In the genomic region with DNA sequence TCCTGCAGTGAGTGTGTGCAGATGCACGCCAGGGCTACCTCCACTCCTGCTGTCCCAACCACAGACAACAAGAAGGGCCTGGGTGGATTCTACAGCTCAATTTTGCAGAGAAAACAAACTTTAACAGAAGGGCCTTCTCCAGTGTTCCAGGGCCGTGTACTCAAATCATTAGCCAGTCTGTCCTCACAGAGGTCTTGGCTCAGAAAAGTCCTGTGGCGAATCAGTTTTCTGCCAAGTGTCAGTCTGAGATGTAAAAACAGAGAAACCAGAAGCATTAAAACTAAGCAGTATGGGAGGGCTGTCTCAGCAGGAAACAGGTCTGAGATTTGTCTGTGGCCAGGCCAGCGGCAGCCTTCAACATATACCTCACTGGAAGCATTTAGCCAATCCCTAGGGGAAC, we compare ENCODE assay signal across 16 mouse cellular contexts. TPM values are rescaled to one million over a fixed set of nuclear protein-coding genes. Genes with fewer than 3 reads are reported as not detected.
DNase-seq lines count a peak whose midpoint lies in the region; ATAC-seq and TF ChIP-seq lines count a peak whose summit lies in the region.
"Had no signal": no experiment of that assay in that cellular context is flagged by ENCODE, and none has a peak within 500 bp of the region (broad histone marks: within the 10 kb centered on the region; RNA-seq: fewer than 3 reads in every experiment).

No protein-coding gene starts in this region.

- no peaks in the 10 kb centered on the region for H3K9me3 ChIP-seq in forebrain, embryonic 12.5 days
- no peaks in the 10 kb centered on the region for H3K9me3 ChIP-seq in forebrain, embryonic 16.5 days (ENCODE audit: control insufficient read depth, low read length)
- no peaks in the 10 kb centered on the region for H3K9me3 ChIP-seq in midbrain, embryonic 10.5 days (replicated peaks)
- H3K9me3 ChIP-seq in midbrain, embryonic 13.5 days: no peaks in the 10 kb centered on the region
- no peaks in the 10 kb centered on the region for H3K9me3 ChIP-seq in embryonic facial prominence, embryonic 14.5 days (ENCODE audit: control insufficient read depth, low read length)
- H3K9me3 ChIP-seq in limb, embryonic 14.5 days (ENCODE audit: control insufficient read depth, low read length): no peaks in the 10 kb centered on the region
- H3K9me3 ChIP-seq: liver, embryonic 12.5 days had no signal

- no peaks in the 10 kb centered on the region for H3K27me3 ChIP-seq in forebrain, embryonic 12.5 days
- H3K27me3 ChIP-seq in forebrain, embryonic 16.5 days (replicated peaks; ENCODE audit: control insufficient read depth, insufficient read depth, low read length): no peaks in the 10 kb centered on the region
- no peaks in the 10 kb centered on the region for H3K27me3 ChIP-seq in midbrain, embryonic 10.5 days (ENCODE audit: low read depth, poor library complexity, severe bottlenecking)
- no peaks in the 10 kb centered on the region for H3K27me3 ChIP-seq in midbrain, embryonic 13.5 days
- no peaks in the 10 kb centered on the region for H3K27me3 ChIP-seq in embryonic facial prominence, embryonic 14.5 days (replicated peaks; ENCODE audit: control insufficient read depth, insufficient read depth, low read length)
- no peaks in the 10 kb centered on the region for H3K27me3 ChIP-seq in limb, embryonic 14.5 days (ENCODE audit: control insufficient read depth, insufficient read depth, low read length)

- no peak for DNase-seq in midbrain, embryonic 10.5 days (ENCODE audit: low spot score)
- peak; percentile 41 for DNase-seq in embryonic facial prominence, embryonic 14.5 days (ENCODE audit: low spot score)
- no peak for DNase-seq in limb, embryonic 14.5 days (ENCODE audit: low spot score)
- no peak for DNase-seq in frontal cortex, adult 2 months (ENCODE audit: extremely low spot score in 1 of 2, low spot score in 1 of 2)
- DNase-seq in spleen, postnatal 14 days (ENCODE audit: low spot score in 2 of 2): no peak
- DNase-seq: adrenal gland, adult 2 months; gastrocnemius, postnatal 25 days; kidney, adult 2 months; lung, postnatal 36 days; right cerebral cortex, postnatal 4 days had no signal

- no peak overlapping the region for H3K4me3 ChIP-seq in forebrain, embryonic 12.5 days (replicated peaks)
- H3K4me3 ChIP-seq in forebrain, embryonic 16.5 days (replicated peaks; ENCODE audit: low read length): no peak overlapping the region
- H3K4me3 ChIP-seq in midbrain, embryonic 10.5 days: no peak overlapping the region
- H3K4me3 ChIP-seq in midbrain, embryonic 13.5 days (replicated peaks): no peak overlapping the region
- no peak overlapping the region for H3K4me3 ChIP-seq in embryonic facial prominence, embryonic 14.5 days (ENCODE audit: low read depth, low read length)
- no peak overlapping the region for H3K4me3 ChIP-seq in limb, embryonic 14.5 days (replicated peaks; ENCODE audit: low read length)
- H3K4me3 ChIP-seq: liver, embryonic 12.5 days had no signal

- H3K27ac ChIP-seq in forebrain, embryonic 12.5 days: 0 out of 2 replicates have a peak overlapping the region, but pooled peaks have one; percentile 9
- H3K27ac ChIP-seq in forebrain, embryonic 16.5 days (ENCODE audit: low read length): no peak overlapping the region
- peak overlapping the region; percentile 10; the same call in 1 of the 2 replicates for H3K27ac ChIP-seq in midbrain, embryonic 10.5 days (replicated peaks)
- no peak overlapping the region for H3K27ac ChIP-seq in midbrain, embryonic 13.5 days
- peak overlapping the region; percentile 49; the same call in 1 of the 2 replicates for H3K27ac ChIP-seq in embryonic facial prominence, embryonic 14.5 days (replicated peaks; ENCODE audit: low read depth, low read length)
- H3K27ac ChIP-seq in limb, embryonic 14.5 days (replicated peaks; ENCODE audit: low read depth, low read length): 0 out of 2 replicates have a peak overlapping the region, but pooled peaks have one; percentile 11
- H3K27ac ChIP-seq: liver, embryonic 12.5 days; stomach, postnatal 0 days had no signal

- H3K36me3 ChIP-seq in forebrain, embryonic 12.5 days (replicated peaks): no peaks in the 10 kb centered on the region
- H3K36me3 ChIP-seq in forebrain, embryonic 16.5 days (ENCODE audit: control insufficient read depth, insufficient read depth): no peaks in the 10 kb centered on the region
- H3K36me3 ChIP-seq in midbrain, embryonic 10.5 days: no peaks in the 10 kb centered on the region
- no peaks in the 10 kb centered on the region for H3K36me3 ChIP-seq in midbrain, embryonic 13.5 days
- no peaks in the 10 kb centered on the region for H3K36me3 ChIP-seq in embryonic facial prominence, embryonic 14.5 days (ENCODE audit: control insufficient read depth, insufficient read depth, low read length)
- H3K36me3 ChIP-seq in limb, embryonic 14.5 days (ENCODE audit: control insufficient read depth, insufficient read depth, low read length): no peaks in the 10 kb centered on the region
- H3K36me3 ChIP-seq: liver, embryonic 12.5 days had no signal

- no peak overlapping the region for H3K9ac ChIP-seq in forebrain, embryonic 12.5 days
- no peak overlapping the region for H3K9ac ChIP-seq in forebrain, embryonic 16.5 days (replicated peaks; ENCODE audit: low read depth, low read length)
- H3K9ac ChIP-seq in midbrain, embryonic 13.5 days (replicated peaks): no peak overlapping the region
- H3K9ac ChIP-seq in embryonic facial prominence, embryonic 14.5 days (ENCODE audit: low read depth, low read length): no peak overlapping the region
- no peak overlapping the region for H3K9ac ChIP-seq in limb, embryonic 14.5 days (ENCODE audit: low read depth, low read length, severe bottlenecking)
- H3K9ac ChIP-seq: liver, embryonic 12.5 days had no signal

- TF ChIP-seq POLR2A in limb, embryonic 14.5 days (IDR thresholded peaks at IDR 0.05; ENCODE audit: borderline replicate concordance, extremely low read depth, insufficient read depth, insufficient read length): no peak

- 49% methylated on average over 4 of the region's 4 CpGs for WGBS in forebrain, embryonic 12.5 days
- WGBS in forebrain, embryonic 16.5 days: 31% methylated on average over 4 of the region's 4 CpGs
- 48% methylated on average over 4 of the region's 4 CpGs for WGBS in midbrain, embryonic 10.5 days
- 37% methylated on average over 4 of the region's 4 CpGs for WGBS in midbrain, embryonic 13.5 days
- WGBS in embryonic facial prominence, embryonic 14.5 days: 32% methylated on average over 4 of the region's 4 CpGs
- 29% methylated on average over 4 of the region's 4 CpGs for WGBS in limb, embryonic 14.5 days

- ATAC-seq in forebrain, embryonic 12.5 days (ENCODE audit: low FRiP score): no peak
- ATAC-seq in forebrain, embryonic 16.5 days: no peak
- no peak for ATAC-seq in midbrain, embryonic 13.5 days
- no peak for ATAC-seq in embryonic facial prominence, embryonic 14.5 days (ENCODE audit: low read depth)
- no peak; the same call in 1 of the 2 replicates for ATAC-seq in limb, embryonic 14.5 days (ENCODE audit: low FRiP score, low read depth)
- ATAC-seq: liver, embryonic 12.5 days had no signal

- H3K4me2 ChIP-seq in forebrain, embryonic 12.5 days: no peak overlapping the region
- H3K4me2 ChIP-seq in forebrain, embryonic 16.5 days (ENCODE audit: low read length): no peak overlapping the region
- no peak overlapping the region for H3K4me2 ChIP-seq in midbrain, embryonic 13.5 days (replicated peaks)
- no peak overlapping the region for H3K4me2 ChIP-seq in embryonic facial prominence, embryonic 14.5 days (ENCODE audit: low read depth, low read length)
- no peak overlapping the region for H3K4me2 ChIP-seq in limb, embryonic 14.5 days (replicated peaks; ENCODE audit: low read depth, low read length, severe bottlenecking)
- H3K4me2 ChIP-seq: liver, embryonic 12.5 days had no signal

- H3K4me1 ChIP-seq in forebrain, embryonic 12.5 days: peaks cover 5% of the 10 kb centered on the region; the same call in 1 of the 2 replicates
- H3K4me1 ChIP-seq in forebrain, embryonic 16.5 days (replicated peaks; ENCODE audit: control insufficient read depth, insufficient read depth, low read length): peaks cover 5% of the 10 kb centered on the region; the same call in 1 of the 2 replicates
- H3K4me1 ChIP-seq in midbrain, embryonic 10.5 days: peaks cover 12% of the 10 kb centered on the region
- H3K4me1 ChIP-seq in midbrain, embryonic 13.5 days (replicated peaks): peaks cover 6% of the 10 kb centered on the region; the same call in 1 of the 2 replicates
- peaks cover 13% of the 10 kb centered on the region for H3K4me1 ChIP-seq in embryonic facial prominence, embryonic 14.5 days (ENCODE audit: control insufficient read depth, insufficient read depth, low read length)
- H3K4me1 ChIP-seq in limb, embryonic 14.5 days (ENCODE audit: control insufficient read depth, insufficient read depth, low read length): peaks cover 21% of the 10 kb centered on the region

RNA-seq across cellular contexts. Expression of gene Fgfrl1, which starts 25.9 kb away (rescaled TPM):
- 17.6 and 19.3 TPM in 2 replicates for polyA plus RNA-seq in forebrain, embryonic 12.5 days (2016; fragmentation: Nextera tagmentation; extraction: Ambion mirVana)
- 5.8 and 7.0 TPM in 2 replicates for polyA plus RNA-seq in forebrain, embryonic 16.5 days (2015; fragmentation: Nextera tagmentation; extraction: Ambion mirVana)
- 11.0 and 14.9 TPM in 2 replicates for polyA plus RNA-seq in midbrain, embryonic 10.5 days (2016; fragmentation: Nextera tagmentation; extraction: Ambion mirVana)
- 4.0 and 5.3 TPM in 2 replicates for polyA plus RNA-seq in midbrain, embryonic 13.5 days (2015; fragmentation: Nextera tagmentation; extraction: Ambion mirVana)
- polyA plus RNA-seq in embryonic facial prominence, embryonic 14.5 days (2014; fragmentation: Nextera tagmentation; extraction: Ambion mirVana): 42.3 and 45.1 TPM in 2 replicates
- 119 and 158 TPM in 2 replicates for polyA plus RNA-seq in limb, embryonic 14.5 days (2012; rRNA removed)
- 46.5 and 51.8 TPM in 2 replicates for polyA plus RNA-seq in limb, embryonic 14.5 days (2014; fragmentation: Nextera tagmentation; extraction: Ambion mirVana)
- polyA plus RNA-seq in frontal cortex, adult 2 months (2012; rRNA removed): 38.9 and 42.3 TPM in 2 replicates

RNA-seq across cellular contexts. Expression of gene Slc26a1, which starts 42.7 kb away (rescaled TPM):
- 1.2 TPM in 2 replicates for polyA plus RNA-seq in forebrain, embryonic 12.5 days (2016; fragmentation: Nextera tagmentation; extraction: Ambion mirVana)
- 2.3 and 2.4 TPM in 2 replicates for polyA plus RNA-seq in forebrain, embryonic 16.5 days (2015; fragmentation: Nextera tagmentation; extraction: Ambion mirVana)
- polyA plus RNA-seq in midbrain, embryonic 10.5 days (2016; fragmentation: Nextera tagmentation; extraction: Ambion mirVana): 0.56 and 0.93 TPM in 2 replicates
- polyA plus RNA-seq in midbrain, embryonic 13.5 days (2015; fragmentation: Nextera tagmentation; extraction: Ambion mirVana): 1.7 and 2.6 TPM in 2 replicates
- 1.2 and 1.6 TPM in 2 replicates for polyA plus RNA-seq in embryonic facial prominence, embryonic 14.5 days (2014; fragmentation: Nextera tagmentation; extraction: Ambion mirVana)
- polyA plus RNA-seq in limb, embryonic 14.5 days (2012; rRNA removed): 1.3 and 2.6 TPM in 2 replicates
- 1.1 and 1.4 TPM in 2 replicates for polyA plus RNA-seq in limb, embryonic 14.5 days (2014; fragmentation: Nextera tagmentation; extraction: Ambion mirVana)
- 1.4 and 1.7 TPM in 2 replicates for polyA plus RNA-seq in frontal cortex, adult 2 months (2012; rRNA removed)

RNA-seq across cellular contexts. Expression of gene Dgkq, which starts 48.6 kb away (rescaled TPM):
- 19.7 and 20.7 TPM in 2 replicates for polyA plus RNA-seq in forebrain, embryonic 12.5 days (2016; fragmentation: Nextera tagmentation; extraction: Ambion mirVana)
- 26.5 and 31.9 TPM in 2 replicates for polyA plus RNA-seq in forebrain, embryonic 16.5 days (2015; fragmentation: Nextera tagmentation; extraction: Ambion mirVana)
- 12.8 and 15.1 TPM in 2 replicates for polyA plus RNA-seq in midbrain, embryonic 10.5 days (2016; fragmentation: Nextera tagmentation; extraction: Ambion mirVana)
- polyA plus RNA-seq in midbrain, embryonic 13.5 days (2015; fragmentation: Nextera tagmentation; extraction: Ambion mirVana): 23.7 and 26.6 TPM in 2 replicates
- polyA plus RNA-seq in embryonic facial prominence, embryonic 14.5 days (2014; fragmentation: Nextera tagmentation; extraction: Ambion mirVana): 9.6 and 9.8 TPM in 2 replicates
- 35.3 and 40.5 TPM in 2 replicates for polyA plus RNA-seq in limb, embryonic 14.5 days (2012; rRNA removed)
- 12.5 and 13.3 TPM in 2 replicates for polyA plus RNA-seq in limb, embryonic 14.5 days (2014; fragmentation: Nextera tagmentation; extraction: Ambion mirVana)
- 52.4 and 59.1 TPM in 2 replicates for polyA plus RNA-seq in frontal cortex, adult 2 months (2012; rRNA removed)

RNA-seq across cellular contexts. Expression of gene Rnf212, which starts 56.7 kb away (rescaled TPM):
- 0.29 TPM in 1 of 2 replicates, not detected in the other for polyA plus RNA-seq in forebrain, embryonic 12.5 days (2016; fragmentation: Nextera tagmentation; extraction: Ambion mirVana)
- not detected in 2 replicates for polyA plus RNA-seq in forebrain, embryonic 16.5 days (2015; fragmentation: Nextera tagmentation; extraction: Ambion mirVana)
- polyA plus RNA-seq in midbrain, embryonic 10.5 days (2016; fragmentation: Nextera tagmentation; extraction: Ambion mirVana): 0.17 TPM in 1 of 2 replicates, not detected in the other
- not detected in 2 replicates for polyA plus RNA-seq in midbrain, embryonic 13.5 days (2015; fragmentation: Nextera tagmentation; extraction: Ambion mirVana)
- polyA plus RNA-seq in embryonic facial prominence, embryonic 14.5 days (2014; fragmentation: Nextera tagmentation; extraction: Ambion mirVana): not detected in 2 replicates
- 0.08 TPM in 1 of 2 replicates, not detected in the other for polyA plus RNA-seq in limb, embryonic 14.5 days (2012; rRNA removed)
- polyA plus RNA-seq in limb, embryonic 14.5 days (2014; fragmentation: Nextera tagmentation; extraction: Ambion mirVana): not detected in 2 replicates
- not detected in 2 replicates for polyA plus RNA-seq in frontal cortex, adult 2 months (2012; rRNA removed)
- polyA plus RNA-seq: adrenal gland, adult 2 months; heart, postnatal 0 days; kidney, adult 2 months had no signal

RNA-seq across cellular contexts. Expression of gene Idua, which starts 57.9 kb away (rescaled TPM):
- 9.5 and 9.6 TPM in 2 replicates for polyA plus RNA-seq in forebrain, embryonic 12.5 days (2016; fragmentation: Nextera tagmentation; extraction: Ambion mirVana)
- 9.6 and 13.2 TPM in 2 replicates for polyA plus RNA-seq in forebrain, embryonic 16.5 days (2015; fragmentation: Nextera tagmentation; extraction: Ambion mirVana)
- 11.5 and 13.3 TPM in 2 replicates for polyA plus RNA-seq in midbrain, embryonic 10.5 days (2016; fragmentation: Nextera tagmentation; extraction: Ambion mirVana)
- 10.6 and 10.7 TPM in 2 replicates for polyA plus RNA-seq in midbrain, embryonic 13.5 days (2015; fragmentation: Nextera tagmentation; extraction: Ambion mirVana)
- 13.6 and 14.5 TPM in 2 replicates for polyA plus RNA-seq in embryonic facial prominence, embryonic 14.5 days (2014; fragmentation: Nextera tagmentation; extraction: Ambion mirVana)
- 21.4 and 26.8 TPM in 2 replicates for polyA plus RNA-seq in limb, embryonic 14.5 days (2012; rRNA removed)
- polyA plus RNA-seq in limb, embryonic 14.5 days (2014; fragmentation: Nextera tagmentation; extraction: Ambion mirVana): 15.6 and 17.1 TPM in 2 replicates
- polyA plus RNA-seq in frontal cortex, adult 2 months (2012; rRNA removed): 29.2 and 29.7 TPM in 2 replicates

Comparison
In these comparisons a context has a peak if more than half of its experiments do, and no peak if none do; other contexts are left out.
1. H3K27ac ChIP-seq: peak in forebrain, embryonic 12.5 days (single experiment), midbrain, embryonic 10.5 days (single experiment), embryonic facial prominence, embryonic 14.5 days (single experiment) and limb, embryonic 14.5 days (single experiment); none in forebrain, embryonic 16.5 days (single experiment) and midbrain, embryonic 13.5 days (single experiment).